Mouse (Mus musculus) adrenal gland, adult 2 months (tissue): Measurements from ENCODE around the gene Msl3. TPM values are rescaled to one million over a fixed set of nuclear protein-coding genes. Genes with fewer than 3 reads are reported as not detected.
A peak's percentile ranks its signal among the peaks of the same experiment; 100 is the strongest.
"Not testable (repeated sequence)": the region's sequence is repeated elsewhere in the genome, so short reads cannot be mapped to it uniquely, and the experiment has no call there.

Source experiments
- DNase-seq: peaks from one replicate; pipeline ENCODE4 v3.0.0; 2021
- long read RNA-seq: library from polyadenylated mRNA; stranded (forward); transcript quantifications from one replicate; pipeline ENCODE4 v2.0.0, GENCODE M21; 2021
- polyA plus RNA-seq: library from polyadenylated mRNA; depleted of rRNA; stranded (reverse); fragments of >200 nt; gene quantifications from 2 replicates; pipeline ENCODE4 v1.2.3, GENCODE M21; 2012; rRNA removed
- total RNA-seq, 2 experiments: library from RNA; stranded (reverse); gene quantifications; 2 replicates each; pipeline ENCODE4 v1.2.3; 2021

Gene Msl3
- total RNA-seq (10 to 100 TPM; 52.5 to 53.1 TPM), polyA plus RNA-seq (10.5 and 11.4 TPM in 2 replicates)
- long read RNA-seq, transcript Msl3-202 (12 exons, 2,316 nt), result major isoform, 8 of 20 reads
- long read RNA-seq, partial matches to known transcripts, result 7 of 20 reads
- long read RNA-seq, other reads (novel, unspliced or antisense), result 5 of 20 reads

DNA sequence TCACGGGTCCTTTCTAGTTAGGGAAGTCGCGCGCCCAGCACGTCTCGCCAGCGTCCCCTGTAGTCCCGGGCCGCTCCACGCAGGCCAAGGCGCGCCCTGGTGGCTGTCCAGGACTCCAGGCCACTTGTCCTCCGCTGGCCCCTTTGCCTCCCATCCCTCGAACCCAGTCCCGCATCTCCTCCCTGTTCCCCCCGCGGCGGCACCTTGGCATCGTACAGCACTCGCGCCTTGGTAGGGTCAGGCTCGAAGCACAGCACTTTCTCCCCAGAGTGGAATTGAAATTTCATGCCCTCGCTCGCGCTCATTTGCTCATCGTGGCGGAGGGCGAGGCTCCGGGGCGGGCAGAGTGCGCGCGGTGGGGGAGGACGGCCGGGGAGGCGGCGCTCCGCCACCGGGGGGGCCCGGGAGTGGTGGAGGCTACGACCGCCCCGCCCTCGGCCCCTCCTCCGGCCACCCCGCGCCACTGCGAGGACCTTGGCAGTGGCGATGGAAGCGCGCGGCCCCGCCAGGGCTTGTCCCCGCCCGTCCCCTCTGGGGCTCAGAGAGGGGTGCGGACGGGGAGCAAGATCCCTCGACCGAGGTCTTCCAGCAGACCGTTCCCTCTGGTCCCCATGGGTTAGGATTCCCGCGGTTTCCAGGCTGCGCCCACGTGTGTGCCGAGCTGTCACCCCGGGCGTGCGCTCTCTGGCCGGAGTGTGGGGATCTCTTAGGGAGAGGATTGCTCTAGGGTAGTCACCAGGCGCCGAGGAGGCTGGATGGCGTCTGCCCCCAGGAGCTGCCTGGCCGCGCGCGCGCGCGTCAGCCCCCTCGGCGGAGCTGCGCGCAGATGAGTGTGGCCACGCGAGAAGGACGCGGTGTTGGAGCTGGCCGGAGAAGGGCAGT is at the start of gene Msl3:
Msl3 (minus strand) TSS at position 374 of the 882 bp plus-strand sequence.
- peak; percentile 93 for DNase-seq

GRCm38 (mm10) chrX:168717969-168718368 is 44.3 kb upstream of the Msl3 start:
- DNase-seq, result peak; percentile 6

DNA sequence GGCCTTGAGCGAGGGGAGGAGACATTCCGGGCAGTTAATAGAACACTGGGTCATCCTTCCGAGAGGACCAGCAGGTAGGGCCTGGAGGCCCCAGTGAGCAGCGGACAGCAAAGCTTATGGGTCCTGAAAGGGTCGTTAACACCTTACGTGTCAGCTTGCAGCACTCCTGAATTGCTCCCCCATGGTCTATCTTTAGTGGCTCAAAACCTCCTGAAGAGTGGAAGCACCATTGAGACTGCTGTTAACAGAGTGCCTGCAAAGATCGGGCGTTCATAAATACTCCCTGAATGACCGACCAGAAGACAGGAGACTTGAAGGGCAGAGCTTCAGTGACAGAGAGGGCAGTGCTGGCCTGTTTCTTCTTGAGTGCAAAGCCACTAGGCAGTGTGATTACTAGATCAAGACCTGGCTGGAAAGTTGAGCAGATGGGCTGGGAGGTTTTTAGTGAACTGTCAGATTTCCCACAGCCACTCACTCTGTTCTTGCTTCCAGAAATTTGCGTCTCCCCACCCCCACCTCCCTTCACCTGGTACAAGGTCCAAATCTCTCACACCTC is 787 bp upstream of the Msl3 start:
- no peak for DNase-seq

GRCm38 (mm10) chrX:168672913-168673524 is 679 bp downstream of the Msl3 start:
- DNase-seq, result no peak

DNA sequence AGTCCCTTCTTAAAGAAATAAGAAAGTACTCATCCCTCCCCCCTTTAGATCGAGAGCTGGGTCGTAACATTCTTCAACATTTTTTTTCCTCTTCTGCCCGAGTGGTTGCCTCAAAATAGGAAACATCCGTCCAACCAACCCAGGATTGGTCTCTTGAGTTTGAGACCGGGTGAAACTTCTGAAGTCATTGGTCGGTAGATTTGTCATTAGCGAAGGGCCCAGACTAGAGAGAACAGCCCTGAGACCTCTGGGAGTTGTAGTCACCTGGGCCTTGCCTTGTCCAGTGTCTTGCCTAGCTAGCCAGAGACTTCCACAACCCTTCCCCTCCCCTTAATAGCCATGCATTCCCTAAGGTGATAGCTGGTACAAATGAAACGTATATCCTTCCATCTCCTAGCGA is 1.3 kb downstream of the Msl3 start:
- peak; percentile 80 for DNase-seq

- DNase-seq, result no peak
These were observed 9.6 kb downstream of the Msl3 start for GRCm38 (mm10) chrX:168663982-168664689.

GRCm38 (mm10) chrX:168660236-168660635 is 13.5 kb downstream of the Msl3 start:
- no peak for DNase-seq

DNA sequence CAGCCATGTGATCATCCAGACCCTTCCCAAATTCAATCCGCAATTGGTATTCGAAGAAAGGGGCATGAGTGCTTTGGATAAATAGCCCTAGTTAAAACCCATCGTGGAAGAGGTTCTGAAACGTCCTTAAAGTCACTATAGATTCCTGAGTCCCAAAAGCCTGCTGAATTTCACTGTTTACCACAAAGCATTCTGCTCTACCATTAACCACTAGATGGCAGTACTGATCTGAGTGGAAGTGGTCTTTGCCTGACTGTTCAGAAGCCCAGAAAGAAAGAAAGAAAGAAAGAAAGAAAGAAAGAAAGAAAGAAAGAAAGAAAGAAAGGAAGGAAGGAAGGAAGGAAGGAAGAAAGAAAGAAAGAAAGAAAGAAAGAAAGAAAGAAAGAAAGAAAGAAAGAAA is 13.9 kb downstream of the Msl3 start:
- DNase-seq, result not testable (repeated sequence)

GRCm38 (mm10) chrX:168659275-168659674 is 14.4 kb downstream of the Msl3 start:
- DNase-seq, result no peak

- no peak for DNase-seq
These were observed 15.9 kb downstream of the Msl3 start for GRCm38 (mm10) chrX:168657795-168658194.

DNA sequence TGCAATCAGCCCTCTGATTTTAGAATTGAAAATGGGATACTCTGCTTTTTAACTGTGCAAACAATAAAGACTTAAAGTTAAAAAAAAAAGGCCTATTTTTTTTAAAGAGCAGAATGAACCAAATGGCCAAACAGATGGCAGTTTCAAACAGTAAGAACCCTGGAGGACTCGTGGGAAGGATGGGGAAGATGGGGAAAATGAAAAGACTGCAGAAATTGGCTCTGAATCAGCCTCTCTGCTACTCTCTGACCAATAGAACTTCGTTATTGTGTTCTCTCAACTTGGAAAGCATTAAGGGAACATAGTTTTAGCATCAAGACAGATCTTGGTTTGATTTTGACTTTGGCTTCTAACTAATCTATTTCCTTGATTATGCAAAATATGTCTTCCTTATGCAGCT is 24.4 kb downstream of the Msl3 start:
- DNase-seq, result no peak

- no peak for DNase-seq
These were observed 26.0 kb downstream of the Msl3 start for GRCm38 (mm10) chrX:168647746-168648145.

DNA sequence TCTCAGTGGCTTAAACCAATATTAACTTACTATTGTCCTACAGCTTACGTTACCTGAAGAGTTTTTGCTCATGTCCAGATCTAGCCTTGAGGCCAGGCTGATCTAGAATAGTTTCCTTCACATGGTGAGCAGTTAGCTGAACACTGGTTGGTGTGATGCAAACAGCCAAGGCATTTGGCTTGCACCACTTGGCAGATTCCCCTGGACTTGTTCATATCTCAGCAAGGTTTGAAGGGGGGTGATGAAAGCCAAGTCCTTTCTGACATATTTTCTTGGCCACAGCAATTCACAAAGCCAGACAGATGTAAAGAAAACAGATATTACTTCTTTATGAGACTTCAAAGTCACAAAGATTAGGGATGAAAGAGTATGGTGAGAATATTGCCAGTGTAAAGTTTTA is 30.2 kb downstream of the Msl3 start:
- DNase-seq, result no peak

GRCm38 (mm10) chrX:168639556-168640356 is 33.9 kb downstream of the Msl3 start:
- peak; percentile 82 for DNase-seq

Other genes with a start within 250 kb of the Msl3 start
- 1 to 10 TPM; 3.9 to 4.4 TPM for gene Frmpd4, start 96.7 kb downstream of the Msl3 start, total RNA-seq
- 0.49 and 0.64 TPM in 2 replicates for gene Frmpd4, start 96.7 kb downstream of the Msl3 start, polyA plus RNA-seq
- 1 to 10 TPM; 1.8 to 2.9 TPM for gene Arhgap6, start 121.2 kb upstream of the Msl3 start, total RNA-seq
- 0.83 and 0.92 TPM in 2 replicates for gene Arhgap6, start 121.2 kb upstream of the Msl3 start, polyA plus RNA-seq